ENCODE assay signal across 24 mouse cellular contexts in the genomic region with DNA sequence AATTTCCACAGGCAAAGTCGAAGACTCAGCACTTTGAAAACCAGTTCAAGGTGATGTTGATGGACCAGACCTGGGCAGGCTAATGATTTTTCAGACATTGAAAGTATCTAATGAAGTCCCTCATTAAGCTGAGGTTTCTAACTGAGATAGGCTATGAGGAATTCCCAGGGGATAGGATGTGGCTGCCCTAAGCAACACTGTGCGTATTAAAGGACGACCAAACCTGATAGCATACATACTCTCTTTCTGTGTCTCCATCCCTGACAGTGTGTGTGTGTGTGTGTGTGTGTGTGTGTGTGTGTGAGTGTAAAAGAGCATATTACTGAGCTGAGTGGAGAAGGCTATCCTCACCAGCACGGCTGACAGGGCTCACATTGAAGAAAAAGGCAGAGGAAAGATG.
"Had no signal": no experiment of that assay in that cellular context is flagged by ENCODE, and none has a peak within 500 bp of the region (broad histone marks: within the 10 kb centered on the region; RNA-seq: fewer than 3 reads in every experiment).

No protein-coding gene starts in this region.

- H3K9me3 ChIP-seq: heart, embryonic 13.5 days; heart, embryonic 15.5 days; hindbrain, embryonic 15.5 days; intestine, embryonic 15.5 days; limb, embryonic 10.5 days; limb, embryonic 12.5 days had no signal

- H3K27ac ChIP-seq: gastrocnemius, adult 2 months; heart, adult 2 months; heart, embryonic 13.5 days; heart, embryonic 15.5 days; hindbrain, embryonic 15.5 days; intestine, embryonic 15.5 days; layer of hippocampus, adult 2 months; left cerebral cortex, adult 2 months; limb, embryonic 10.5 days; limb, embryonic 12.5 days had no signal

- H3K4me1 ChIP-seq: heart, embryonic 13.5 days; heart, embryonic 15.5 days; hindbrain, embryonic 15.5 days; intestine, embryonic 15.5 days; limb, embryonic 10.5 days; limb, embryonic 12.5 days had no signal

- DNase-seq: gastrocnemius, adult 2 months; gastrocnemius, postnatal 10 days; gastrocnemius, postnatal 25 days; heart, adult 2 months; heart, postnatal 14 days; heart, postnatal 36 days; kidney, adult 18-20 months; kidney, adult 8-10 months; kidney, postnatal 10 days; kidney, postnatal 25 days; kidney, postnatal 4 days; liver had no signal

- H3K4me2 ChIP-seq: heart, embryonic 11.5 days; heart, embryonic 13.5 days; heart, embryonic 15.5 days; hindbrain, embryonic 15.5 days; intestine, embryonic 15.5 days; limb, embryonic 12.5 days had no signal

- H3K36me3 ChIP-seq: heart, embryonic 13.5 days; heart, embryonic 15.5 days; hindbrain, embryonic 15.5 days; intestine, embryonic 15.5 days; limb, embryonic 10.5 days; limb, embryonic 12.5 days had no signal

- H3K9ac ChIP-seq: heart, embryonic 13.5 days; heart, embryonic 15.5 days; hindbrain, embryonic 15.5 days; intestine, embryonic 15.5 days; limb, embryonic 12.5 days had no signal

- ATAC-seq: forebrain, embryonic 16.5 days; inflammation-experienced regulatory T-cells, adult 6 months; intestine, embryonic 15.5 days; intestine, postnatal 0 days had no signal

- H3K4me3 ChIP-seq: gastrocnemius, adult 2 months; heart, adult 2 months; heart, embryonic 13.5 days; heart, embryonic 15.5 days; hindbrain, embryonic 15.5 days; intestine, embryonic 15.5 days; layer of hippocampus, adult 2 months; left cerebral cortex, adult 2 months; limb, embryonic 10.5 days; limb, embryonic 12.5 days had no signal

- H3K27me3 ChIP-seq: heart, embryonic 13.5 days; heart, embryonic 15.5 days; hindbrain, embryonic 15.5 days; intestine, embryonic 15.5 days; limb, embryonic 12.5 days had no signal
